13 mouse cellular contexts compared by ENCODE assay signal in genomic region chr6:30556080-30556479, GRCm38 (mm10). TPM values are rescaled to one million over a fixed set of nuclear protein-coding genes. Genes with fewer than 3 reads are reported as not detected.
DNase-seq lines count a peak whose midpoint lies in the region; ATAC-seq lines count a peak whose summit lies in the region.
"Had no signal": no experiment of that assay in that cellular context is flagged by ENCODE, and none has a peak within 500 bp of the region (broad histone marks: within the 10 kb centered on the region; RNA-seq: fewer than 3 reads in every experiment).

No protein-coding gene starts in this region.

- DNase-seq in adrenal gland, adult (ENCODE audit: inconsistent age in 2 of 2, low spot score in 1 of 2) = peak; percentile 72 to 92
- no peak for DNase-seq in adrenal gland, postnatal 4 days (ENCODE audit: low spot score in 2 of 2)
- peak; percentile 95 for DNase-seq in 3T3-L1 (ENCODE audit: low read depth, low spot score)
- peak; percentile 48 for DNase-seq in brain, adult 2 months (ENCODE audit: low read depth, low spot score)
- no peak for DNase-seq in cerebellum, postnatal 25 days
- DNase-seq: cerebellum, adult 18-20 months had no signal

- H3K27ac ChIP-seq in heart, embryonic 16.5 days (ENCODE audit: low read length) = 0 out of 2 replicates have a peak overlapping the region, but pooled peaks have one; percentile 18
- no peak overlapping the region for H3K27ac ChIP-seq in intestine, embryonic 15.5 days

- no peaks in the 10 kb centered on the region for H3K9me3 ChIP-seq in heart, embryonic 16.5 days (replicated peaks; ENCODE audit: control insufficient read depth, low read length)
- H3K9me3 ChIP-seq in intestine, embryonic 15.5 days = no peaks in the 10 kb centered on the region
- H3K9me3 ChIP-seq: megakaryocyte, embryonic 14.5 days had no signal

- no peak overlapping the region for H3K9ac ChIP-seq in heart, embryonic 16.5 days (ENCODE audit: low read length)
- no peak overlapping the region for H3K9ac ChIP-seq in intestine, embryonic 15.5 days

- peaks cover 14% of the 10 kb centered on the region for H3K4me1 ChIP-seq in heart, embryonic 16.5 days (ENCODE audit: control insufficient read depth, insufficient read depth, low read length)
- H3K4me1 ChIP-seq in intestine, embryonic 15.5 days (replicated peaks) = 0 out of 2 replicates have a peak, but pooled peaks cover 5% of the 10 kb centered on the region

- no peaks in the 10 kb centered on the region for H3K36me3 ChIP-seq in heart, embryonic 16.5 days (ENCODE audit: control insufficient read depth, insufficient read depth)
- no peaks in the 10 kb centered on the region for H3K36me3 ChIP-seq in intestine, embryonic 15.5 days

- ATAC-seq in heart, embryonic 16.5 days (replicated peaks; ENCODE audit: extremely low read depth, insufficient read depth, low FRiP score) = 0 out of 2 replicates have a peak, but pooled peaks have one; percentile 30
- no peak for ATAC-seq in intestine, embryonic 15.5 days
- no peak for ATAC-seq in inflammation-experienced regulatory T-cells, adult 6 months

- no peak overlapping the region for H3K4me2 ChIP-seq in heart, embryonic 16.5 days (ENCODE audit: low read depth, low read length)
- H3K4me2 ChIP-seq in intestine, embryonic 15.5 days (replicated peaks) = no peak overlapping the region
- H3K4me2 ChIP-seq: liver, embryonic 11.5 days had no signal

- no peaks in the 10 kb centered on the region for H3K27me3 ChIP-seq in heart, embryonic 16.5 days (ENCODE audit: control insufficient read depth, insufficient read depth, low read length)
- H3K27me3 ChIP-seq in intestine, embryonic 15.5 days (replicated peaks) = no peaks in the 10 kb centered on the region

- 8% methylated on average over 6 of the region's 9 CpGs for WGBS in heart, embryonic 16.5 days
- WGBS in intestine, embryonic 15.5 days = 20% methylated on average over 8 of the region's 9 CpGs

- no peak overlapping the region for H3K4me3 ChIP-seq in heart, embryonic 16.5 days (ENCODE audit: low read length)
- H3K4me3 ChIP-seq in intestine, embryonic 15.5 days (replicated peaks) = no peak overlapping the region
- H3K4me3 ChIP-seq: megakaryocyte, embryonic 14.5 days had no signal

RNA-seq across cellular contexts. Expression of gene Cpa4, which starts 12.1 kb away (rescaled TPM):
- total RNA-seq in adrenal gland, postnatal 4 days (2021) = 1 to 10 TPM; 2.9 to 3.2 TPM
- polyA plus RNA-seq in heart, embryonic 16.5 days (2015; fragmentation: Nextera tagmentation; extraction: Ambion mirVana) = 1.3 and 1.7 TPM in 2 replicates
- 0.59 and 0.77 TPM in 2 replicates for polyA plus RNA-seq in intestine, embryonic 15.5 days (2015; fragmentation: Nextera tagmentation; extraction: Ambion mirVana)
- polyA plus RNA-seq in inflammation-experienced regulatory T-cells, adult 6 months (2017; shearing (Covaris generic)) = not detected
- polyA plus RNA-seq: large intestine, adult 2 months had no signal

RNA-seq across cellular contexts. Expression of gene Cpa2, which starts 14.7 kb away (rescaled TPM):
- total RNA-seq in adrenal gland, postnatal 4 days (2021) = 100 to 1,000 TPM in 1 of 2 experiments, 1 to 10 TPM in 1; 2.1 to 257 TPM
- 2.5 and 2.7 TPM in 2 replicates for polyA plus RNA-seq in heart, embryonic 16.5 days (2015; fragmentation: Nextera tagmentation; extraction: Ambion mirVana)
- polyA plus RNA-seq in intestine, embryonic 15.5 days (2015; fragmentation: Nextera tagmentation; extraction: Ambion mirVana) = 327 and 654 TPM in 2 replicates
- polyA plus RNA-seq in inflammation-experienced regulatory T-cells, adult 6 months (2017; shearing (Covaris generic)) = under 1 TPM in 1 of 3 experiments, not detected in 2; 0.71 TPM

RNA-seq across cellular contexts. Expression of gene Ssmem1, which starts 46.4 kb away (rescaled TPM):
- under 1 TPM; 0.45 to 0.59 TPM for total RNA-seq in adrenal gland, postnatal 4 days (2021)
- polyA plus RNA-seq in heart, embryonic 16.5 days (2015; fragmentation: Nextera tagmentation; extraction: Ambion mirVana) = 0.12 TPM in 1 of 2 replicates, not detected in the other
- polyA plus RNA-seq in intestine, embryonic 15.5 days (2015; fragmentation: Nextera tagmentation; extraction: Ambion mirVana) = not detected in 2 replicates
- not detected for polyA plus RNA-seq in inflammation-experienced regulatory T-cells, adult 6 months (2017; shearing (Covaris generic))
- polyA plus RNA-seq: heart, embryonic 14.5 days; large intestine, adult 2 months; liver, embryonic 11.5 days had no signal

RNA-seq across cellular contexts. Expression of gene Tmem209, which starts 46.5 kb away (rescaled TPM):
- total RNA-seq in adrenal gland, postnatal 4 days (2021) = 10 to 100 TPM; 36.1 to 36.9 TPM
- 21.7 and 27.6 TPM in 2 replicates for polyA plus RNA-seq in heart, embryonic 16.5 days (2015; fragmentation: Nextera tagmentation; extraction: Ambion mirVana)
- 31.5 and 33.6 TPM in 2 replicates for polyA plus RNA-seq in intestine, embryonic 15.5 days (2015; fragmentation: Nextera tagmentation; extraction: Ambion mirVana)
- 10 to 100 TPM; 56.2 to 68.8 (median 61.0) TPM for polyA plus RNA-seq in inflammation-experienced regulatory T-cells, adult 6 months (2017; shearing (Covaris generic))

RNA-seq across cellular contexts. Expression of gene Cpa5, which starts 54.7 kb away (rescaled TPM):
- not detected for total RNA-seq in adrenal gland, postnatal 4 days (2021)
- 0.55 and 0.59 TPM in 2 replicates for polyA plus RNA-seq in heart, embryonic 16.5 days (2015; fragmentation: Nextera tagmentation; extraction: Ambion mirVana)
- polyA plus RNA-seq in intestine, embryonic 15.5 days (2015; fragmentation: Nextera tagmentation; extraction: Ambion mirVana) = 0.25 TPM in 2 replicates
- polyA plus RNA-seq in inflammation-experienced regulatory T-cells, adult 6 months (2017; shearing (Covaris generic)) = not detected
- polyA plus RNA-seq: large intestine, adult 2 months; liver, embryonic 11.5 days had no signal

Comparison
In these comparisons a context has a peak if more than half of its experiments do, and no peak if none do; other contexts are left out.
1. DNase-seq: peak in adrenal gland, adult (2 of 2), 3T3-L1 (single experiment) and brain, adult 2 months (single experiment); none in adrenal gland, postnatal 4 days (0 of 2) and cerebellum, postnatal 25 days (0 of 2).
2. RNA of gene Cpa2, which starts 14.7 kb away (polyA plus RNA-seq): 327 to 654 TPM in intestine, embryonic 15.5 days; 2.5 to 2.7 TPM in heart, embryonic 16.5 days and 0.71 TPM in inflammation-experienced regulatory T-cells, adult 6 months; every median in the first group is over 10 times any median in the second.